Mouse (Mus musculus): ENCODE results near the gene Sult2b1. TPM values are rescaled to one million over a fixed set of nuclear protein-coding genes. Genes with fewer than 3 reads are reported as not detected.

Gene Sult2b1
- polyA plus RNA-seq, 1 experiment from 2014 or later, result 5.2 TPM

DNA sequence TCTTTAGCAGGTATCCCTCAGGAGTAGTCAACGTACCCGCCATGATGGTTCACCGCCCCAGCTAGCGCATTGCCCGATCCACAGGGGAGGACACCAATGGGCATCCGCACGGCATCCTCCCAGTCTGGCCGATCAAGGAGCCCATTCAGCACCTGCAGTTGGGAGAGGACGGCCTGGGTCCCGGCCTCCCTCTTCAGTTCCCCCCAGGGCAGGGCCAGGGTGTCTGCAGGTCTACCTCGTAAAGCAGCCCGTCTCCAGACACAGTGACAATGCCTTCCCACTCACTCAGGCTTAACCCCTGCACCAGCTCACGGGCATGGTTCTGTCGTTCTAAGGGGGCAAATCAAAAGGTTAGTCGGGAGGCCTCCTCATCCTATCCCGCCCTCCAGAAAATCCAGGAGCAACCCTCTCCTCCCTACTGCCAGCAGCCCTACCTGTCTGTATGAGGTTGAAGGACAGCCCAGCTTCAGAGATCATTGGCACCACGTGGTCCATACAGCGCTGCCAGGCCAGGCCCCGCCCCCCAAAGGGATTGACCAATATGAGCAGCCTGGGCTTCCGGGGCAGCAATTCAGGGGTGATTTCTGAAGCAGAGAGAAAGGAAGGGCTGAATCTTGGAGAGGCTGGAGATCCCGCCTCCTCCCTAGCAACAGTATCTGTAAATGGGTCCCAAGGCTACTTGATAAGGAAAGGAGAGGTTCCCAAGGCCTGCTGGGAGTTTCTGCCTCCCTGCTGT is 72.3 kb downstream of the Sult2b1 start:
- no peaks in the 10 kb centered on the region for H3K9me3 ChIP-seq
- H3K9ac ChIP-seq, result no peak overlapping the region
- no peak overlapping the region for H3K4me3 ChIP-seq
- H3K27me3 ChIP-seq, result no peaks in the 10 kb centered on the region
- H3K27ac ChIP-seq, result no peak overlapping the region
- peaks cover 40% of the 10 kb centered on the region for H3K36me3 ChIP-seq
- 91% methylated on average over 21 of the region's 21 CpGs for WGBS
- H3K4me2 ChIP-seq, result no peak overlapping the region
- ATAC-seq (ENCODE audit: low FRiP score), result no peak
- H3K4me1 ChIP-seq (replicated peaks), result peaks cover 73% of the 10 kb centered on the region

DNA sequence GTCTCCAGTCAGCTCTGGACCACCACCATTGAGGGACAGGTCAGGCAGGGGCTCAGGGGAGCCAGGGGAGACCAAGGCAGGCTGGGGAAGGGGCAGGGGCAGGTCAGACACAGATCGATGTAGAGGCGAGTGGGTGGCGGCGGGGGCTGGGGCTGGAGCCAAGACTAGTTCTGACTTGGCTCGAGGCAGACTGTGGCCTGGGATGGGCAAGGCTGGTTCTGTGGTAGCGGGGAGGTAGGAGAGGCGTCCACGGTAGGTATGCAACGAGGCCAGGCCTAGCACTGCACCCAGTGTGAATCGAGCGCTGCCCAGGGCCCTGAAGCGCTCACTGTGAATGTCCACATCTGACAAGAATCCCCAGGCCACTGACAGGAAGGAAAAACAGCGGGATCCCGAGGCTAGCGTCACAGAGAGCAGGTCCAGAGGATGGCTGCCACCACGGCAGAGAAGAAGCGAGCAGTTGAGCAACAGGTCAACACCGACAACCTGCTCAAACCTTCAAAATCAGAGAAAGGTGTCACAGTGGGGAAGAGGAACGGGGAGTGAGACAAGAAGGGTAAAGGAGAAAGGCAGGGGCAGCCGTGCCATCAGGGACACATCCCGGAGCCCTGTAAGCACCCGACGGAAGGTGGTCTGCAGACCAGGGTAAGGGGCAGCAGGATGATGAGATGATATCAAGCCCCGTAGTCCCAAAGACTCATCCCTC is 73.0 kb downstream of the Sult2b1 start:
- no peak for ATAC-seq (ENCODE audit: low FRiP score)
- WGBS, result 93% methylated on average over 24 of the region's 24 CpGs
- no peaks in the 10 kb centered on the region for H3K27me3 ChIP-seq

DNA sequence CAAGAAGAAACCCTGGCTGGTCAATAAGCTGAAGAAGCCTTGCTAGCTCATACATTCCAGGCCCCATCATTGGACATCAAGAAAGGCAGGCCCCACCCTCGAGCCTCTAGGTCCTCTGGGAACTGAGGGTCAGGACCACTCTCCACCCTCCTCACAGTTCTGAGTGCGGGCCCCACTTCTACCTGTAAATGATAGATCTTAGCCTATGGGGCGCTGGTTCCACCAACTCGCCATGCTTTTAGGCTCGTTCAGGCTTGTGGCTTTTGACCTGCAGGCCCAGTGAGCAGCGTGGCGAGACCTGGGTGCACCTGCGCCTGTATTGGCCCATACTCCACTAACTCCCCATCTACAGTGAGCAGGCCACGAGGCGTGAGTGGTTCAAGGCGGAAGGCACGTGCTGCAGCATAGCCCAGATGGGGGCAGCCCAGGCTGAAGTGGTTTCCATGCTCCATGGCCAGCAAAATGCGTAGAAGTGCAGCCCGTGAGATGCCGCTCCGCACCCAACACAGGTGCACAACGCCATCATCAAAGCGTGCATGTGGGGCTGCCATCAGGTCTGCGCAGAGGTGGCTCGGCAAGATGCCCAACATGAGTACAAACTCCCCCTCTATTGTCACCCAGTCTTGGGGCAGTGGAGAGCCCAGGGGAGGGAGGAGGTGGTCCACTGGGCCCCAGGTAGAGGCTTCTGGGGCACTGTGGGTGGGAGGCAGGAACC is 73.8 kb downstream of the Sult2b1 start:
- Histone ChIP-seq H3K27ac (peak overlapping the region; percentile 75), H3K27me3 (no peaks in the 10 kb centered on the region), H3K4me2 (no peak overlapping the region), H3K4me3 (no peak overlapping the region), H3K4me1 (replicated peaks) (peaks cover 73% of the 10 kb centered on the region), H3K9ac (peak overlapping the region; percentile 80; the same call in 1 of the 2 replicates), H3K9me3 (no peaks in the 10 kb centered on the region), H3K36me3 (peaks cover 40% of the 10 kb centered on the region)
- 95% methylated on average over 20 of the region's 20 CpGs for WGBS
- ATAC-seq (ENCODE audit: low FRiP score), result no peak

More for the DNA sequence above, 73.0 kb downstream of the Sult2b1 start:
- no peak overlapping the region for H3K4me3 ChIP-seq
- no peak overlapping the region for H3K27ac ChIP-seq
- no peaks in the 10 kb centered on the region for H3K9me3 ChIP-seq
- H3K9ac ChIP-seq, result no peak overlapping the region
- peaks cover 73% of the 10 kb centered on the region for H3K4me1 ChIP-seq (replicated peaks)
- peaks cover 40% of the 10 kb centered on the region for H3K36me3 ChIP-seq
- no peak overlapping the region for H3K4me2 ChIP-seq

DNA sequence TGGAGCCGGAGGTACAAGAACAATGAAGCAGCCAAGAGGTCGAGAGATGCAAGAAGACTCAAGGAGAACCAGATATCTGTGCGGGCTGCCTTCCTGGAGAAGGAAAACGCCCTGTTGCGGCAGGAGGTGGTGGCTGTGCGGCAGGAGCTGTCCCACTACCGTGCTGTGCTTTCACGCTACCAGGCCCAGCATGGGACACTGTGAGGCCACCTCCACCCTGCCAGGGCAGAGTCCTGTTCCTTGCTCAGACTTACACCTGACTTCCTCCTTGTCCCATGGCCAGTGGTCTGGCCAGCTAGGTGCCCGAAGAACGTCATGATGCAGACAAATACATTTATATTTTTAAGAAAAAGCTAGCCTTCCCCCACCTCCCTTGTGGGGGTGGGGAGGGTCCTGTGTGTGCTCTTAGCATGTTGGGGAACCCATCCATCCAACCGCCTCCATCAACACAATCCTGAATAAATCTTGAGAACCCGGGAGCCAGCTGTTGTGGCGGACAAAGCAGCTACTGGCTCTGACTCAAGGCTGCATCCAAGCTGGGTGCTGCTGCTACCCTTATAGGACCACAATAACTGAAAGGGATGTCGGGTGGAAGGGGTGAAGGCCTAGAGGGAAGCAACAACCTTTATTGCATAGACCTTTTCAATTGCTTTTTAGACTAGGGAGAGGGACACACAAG is 74.7 kb downstream of the Sult2b1 start:
- Histone ChIP-seq H3K36me3 (peaks cover 40% of the 10 kb centered on the region), H3K4me2 (0 out of 2 replicates have a peak overlapping the region, but pooled peaks have one; percentile 97), H3K4me3 (no peak overlapping the region), H3K9me3 (no peaks in the 10 kb centered on the region), H3K27ac (peak overlapping the region; percentile 75), H3K4me1 (replicated peaks) (peaks cover 76% of the 10 kb centered on the region), H3K27me3 (no peaks in the 10 kb centered on the region), H3K9ac (peak overlapping the region; percentile 80)
- WGBS, result 66% methylated on average over 14 of the region's 14 CpGs
- no peak for ATAC-seq (ENCODE audit: low FRiP score)

DNA sequence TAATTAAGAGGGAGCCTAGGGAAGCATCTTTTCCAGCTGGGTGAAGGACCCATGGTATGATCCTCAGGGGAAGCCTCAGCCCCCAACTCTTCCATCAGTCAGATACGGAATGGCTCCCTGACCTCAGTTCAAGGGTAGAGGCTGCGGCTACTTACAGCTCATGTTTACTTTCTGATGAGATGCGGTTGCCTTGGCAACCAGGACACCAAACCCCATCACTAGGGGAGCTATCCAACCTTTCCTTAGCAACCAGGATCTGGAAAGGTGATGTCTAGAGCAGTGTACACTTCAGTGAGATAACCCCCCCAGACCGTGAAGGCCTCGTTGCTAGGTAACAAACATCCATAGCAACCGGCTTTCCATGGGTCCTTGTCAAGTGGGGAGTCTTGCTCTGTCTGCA is 75.4 kb downstream of the Sult2b1 start:
- no peaks in the 10 kb centered on the region for H3K27me3 ChIP-seq
- peak overlapping the region; percentile 75 for H3K27ac ChIP-seq
- 26% methylated on average over 6 of the region's 6 CpGs for WGBS
- H3K9me3 ChIP-seq, result no peaks in the 10 kb centered on the region
- H3K36me3 ChIP-seq, result peaks cover 40% of the 10 kb centered on the region
- peaks cover 68% of the 10 kb centered on the region for H3K4me1 ChIP-seq (replicated peaks)
- peak overlapping the region; percentile 97 for H3K4me2 ChIP-seq
- ATAC-seq (ENCODE audit: low FRiP score), result no peak
- H3K9ac ChIP-seq, result peak overlapping the region; percentile 80
- no peak overlapping the region for H3K4me3 ChIP-seq

DNA sequence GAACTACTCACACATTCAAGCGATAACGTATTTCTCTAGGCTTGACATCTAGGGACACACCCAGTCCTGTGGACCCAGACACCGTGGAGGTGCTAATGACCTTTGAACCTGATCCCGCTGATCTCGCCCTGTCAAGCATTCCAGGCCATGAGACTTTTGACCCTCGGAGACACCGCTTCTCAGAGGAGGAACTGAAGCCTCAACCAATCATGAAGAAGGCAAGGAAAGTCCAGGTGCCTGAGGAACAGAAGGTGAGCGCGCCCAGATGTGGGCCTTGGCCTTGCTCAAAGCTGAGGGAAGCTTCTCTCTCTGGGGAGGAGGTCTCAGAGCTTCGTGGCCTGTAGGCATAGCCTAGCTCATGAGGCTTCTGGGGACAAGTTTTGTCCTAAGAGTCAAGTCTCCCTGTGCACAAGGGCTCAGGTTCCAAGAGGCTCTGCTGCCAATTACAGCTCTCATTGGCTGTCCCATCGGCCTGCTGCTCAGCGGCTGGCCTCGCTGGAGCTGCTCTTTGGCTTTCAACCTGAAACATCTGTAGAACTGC is 76.2 kb downstream of the Sult2b1 start:
- Histone ChIP-seq H3K27ac (peak overlapping the region; percentile 56), H3K27me3 (no peaks in the 10 kb centered on the region), H3K4me1 (replicated peaks) (peaks cover 72% of the 10 kb centered on the region), H3K4me3 (no peak overlapping the region), H3K9ac (peak overlapping the region; percentile 80; the same call in 1 of the 2 replicates), H3K9me3 (no peaks in the 10 kb centered on the region), H3K4me2 (peak overlapping the region; percentile 97), H3K36me3 (peaks cover 37% of the 10 kb centered on the region)
- WGBS, result 55% methylated on average over 13 of the region's 13 CpGs
- no peak for ATAC-seq (ENCODE audit: low FRiP score)

DNA sequence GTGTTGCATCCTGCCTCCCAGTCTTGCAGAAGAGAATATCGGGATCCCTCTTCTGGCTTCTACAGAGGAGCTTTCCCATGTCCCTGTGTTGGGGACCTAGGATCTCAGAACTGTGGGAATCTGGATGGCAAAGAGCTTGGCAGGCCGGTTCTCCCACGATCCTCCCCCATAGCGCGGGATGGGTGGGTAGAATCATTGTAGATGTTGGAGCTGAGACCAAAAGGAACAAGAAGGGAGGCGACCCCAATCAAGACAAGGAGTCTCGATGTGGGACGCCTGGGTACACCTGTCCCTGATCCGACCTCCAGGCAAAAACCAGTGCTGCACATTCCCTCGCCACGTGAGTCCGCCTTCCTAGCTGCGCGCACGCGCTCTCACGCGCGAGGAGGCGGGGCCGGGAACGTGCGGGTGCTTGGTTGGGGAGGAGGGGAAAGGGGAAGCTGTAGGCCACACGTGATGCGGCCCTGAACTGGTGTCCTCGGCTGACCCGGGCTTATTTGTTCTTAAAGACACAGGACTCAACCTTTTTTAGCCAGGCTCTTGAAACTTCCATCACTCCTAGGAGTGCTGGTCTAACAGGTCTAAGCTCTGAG is 77.0 kb downstream of the Sult2b1 start:
- peaks cover 77% of the 10 kb centered on the region for H3K4me1 ChIP-seq (replicated peaks)
- WGBS, result under 1% methylated on average over 27 of the region's 27 CpGs
- peak overlapping the region; percentile 74 for H3K27ac ChIP-seq
- H3K27me3 ChIP-seq, result no peaks in the 10 kb centered on the region
- H3K4me2 ChIP-seq, result peak overlapping the region; percentile 97
- no peaks in the 10 kb centered on the region for H3K9me3 ChIP-seq
- H3K36me3 ChIP-seq, result peaks cover 28% of the 10 kb centered on the region
- peak overlapping the region; percentile 58 for H3K4me3 ChIP-seq
- ATAC-seq (ENCODE audit: low FRiP score), result no peak
- peak overlapping the region; percentile 80 for H3K9ac ChIP-seq

DNA sequence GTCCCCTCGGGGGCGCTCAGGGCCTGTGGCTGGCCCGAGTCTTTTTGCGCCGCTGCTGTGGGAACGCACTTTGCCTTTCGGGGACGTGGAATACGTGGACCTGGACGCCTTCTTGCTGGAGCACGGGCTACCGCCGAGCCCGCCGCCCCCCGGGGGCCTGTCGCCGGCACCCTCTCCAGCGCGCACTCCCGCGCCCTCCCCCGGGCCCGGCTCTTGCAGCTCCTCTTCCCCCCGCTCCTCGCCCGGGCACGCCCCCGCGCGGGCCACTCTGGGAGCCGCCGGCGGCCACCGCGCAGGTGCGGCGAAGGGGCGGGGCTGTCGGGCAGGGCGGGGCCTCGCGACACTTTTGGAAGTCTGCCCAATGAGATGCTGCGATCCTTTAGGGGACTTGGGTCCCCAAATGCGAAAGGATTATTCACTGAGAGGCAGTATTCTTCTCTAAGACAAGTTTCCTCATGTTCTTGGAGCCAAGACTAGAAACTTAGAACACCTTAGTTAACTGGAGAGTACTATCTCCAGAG is 77.7 kb downstream of the Sult2b1 start:
- under 1% methylated on average over 40 of the region's 45 CpGs for WGBS
- ATAC-seq (ENCODE audit: low FRiP score), result no peak

DNA sequence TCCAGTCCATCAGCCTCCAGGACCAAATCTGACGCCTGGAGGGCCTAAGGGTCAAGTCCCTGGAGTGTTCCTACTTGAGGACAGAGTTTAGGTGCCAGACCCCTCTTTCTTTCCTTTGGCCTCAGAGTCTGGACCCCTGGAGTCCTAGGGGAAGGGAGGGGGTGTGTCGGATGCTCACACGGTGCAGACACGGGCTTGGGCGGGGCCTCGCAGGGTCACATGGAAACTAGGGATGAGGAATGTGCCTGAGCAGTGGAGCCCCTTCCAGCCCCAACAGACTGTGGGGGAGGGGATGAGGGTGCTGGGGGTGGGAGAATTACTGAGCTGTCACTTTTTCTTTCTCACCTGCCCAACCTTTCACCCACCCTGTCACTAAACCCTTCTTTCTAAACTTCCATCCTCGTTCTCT is 78.6 kb downstream of the Sult2b1 start:
- Histone ChIP-seq H3K9me3 (no peaks in the 10 kb centered on the region), H3K4me1 (replicated peaks) (peaks cover 88% of the 10 kb centered on the region), H3K9ac (peak overlapping the region; percentile 80), H3K27ac (0 out of 2 replicates have a peak overlapping the region, but pooled peaks have one; percentile 74), H3K27me3 (0 out of 2 replicates have a peak, but pooled peaks cover 3% of the 10 kb centered on the region), H3K4me2 (peak overlapping the region; percentile 97), H3K36me3 (peaks cover 13% of the 10 kb centered on the region), H3K4me3 (peak overlapping the region; percentile 58)
- no peak for ATAC-seq (ENCODE audit: low FRiP score)
- 2% methylated on average over 7 of the region's 7 CpGs for whole genome bisulfite sequencing

More for the DNA sequence above, 77.7 kb downstream of the Sult2b1 start:
- H3K36me3 ChIP-seq, result peaks cover 22% of the 10 kb centered on the region
- H3K4me1 ChIP-seq (replicated peaks), result peaks cover 79% of the 10 kb centered on the region
- peak overlapping the region; percentile 80 for H3K9ac ChIP-seq
- 0 out of 2 replicates have a peak, but pooled peaks cover under 1% of the 10 kb centered on the region for H3K27me3 ChIP-seq
- H3K9me3 ChIP-seq, result no peaks in the 10 kb centered on the region
- peak overlapping the region; percentile 97 for H3K4me2 ChIP-seq
- H3K27ac ChIP-seq, result peak overlapping the region; percentile 74
- peak overlapping the region; percentile 58 for H3K4me3 ChIP-seq

DNA sequence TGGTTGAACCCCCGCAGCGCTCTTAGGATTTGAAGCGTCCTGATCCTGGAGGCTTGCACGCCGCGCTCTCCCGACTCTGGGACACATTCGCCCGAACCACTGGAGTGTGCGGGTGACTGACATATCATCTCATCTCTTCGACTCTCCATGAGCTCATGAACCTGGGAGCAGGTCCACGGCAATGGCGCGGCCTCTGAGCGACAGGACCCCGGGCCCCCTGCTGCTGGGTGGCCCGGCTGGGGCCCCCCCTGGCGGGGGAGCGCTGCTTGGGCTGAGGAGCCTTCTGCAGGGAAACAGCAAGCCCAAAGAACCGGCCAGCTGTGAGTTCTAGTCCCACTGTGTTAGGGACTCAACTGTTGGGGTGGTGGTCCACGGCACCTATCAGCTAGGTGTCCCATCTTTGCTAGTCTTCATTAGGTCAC is 79.0 kb downstream of the Sult2b1 start:
- H3K9me3 ChIP-seq, result no peaks in the 10 kb centered on the region
- WGBS, result under 1% methylated on average over 21 of the region's 21 CpGs
- no peak for ATAC-seq (ENCODE audit: low FRiP score)

More for the DNA sequence above, 79.0 kb downstream of the Sult2b1 start:
- H3K27ac ChIP-seq, result peak overlapping the region; percentile 72
- H3K9ac ChIP-seq, result peak overlapping the region; percentile 80
- H3K4me3 ChIP-seq, result peak overlapping the region; percentile 58
- peaks cover 88% of the 10 kb centered on the region for H3K4me1 ChIP-seq (replicated peaks)
- H3K27me3 ChIP-seq, result 0 out of 2 replicates have a peak, but pooled peaks cover 3% of the 10 kb centered on the region
- H3K36me3 ChIP-seq, result peaks cover 8% of the 10 kb centered on the region
- peak overlapping the region; percentile 97 for H3K4me2 ChIP-seq

Measured in hindbrain, embryonic 13.5 days (tissue).